Mouse (Mus musculus) heart, postnatal 0 days (tissue): ENCODE results near the gene Naa38.
"Not testable (repeated sequence)": the region's sequence is repeated elsewhere in the genome, so short reads cannot be mapped to it uniquely, and the experiment has no call there.

Experiments
- CTCF ChIP-seq: IDR thresholded peaks from 2 replicates; pipeline ENCODE4 v1.5.1; 2016; ENCODE audit warnings: antibody characterized with exemption, control low read depth, low read depth
- EP300 ChIP-seq: IDR thresholded peaks from 2 replicates; pipeline ENCODE4 v1.6.1; 2016; ENCODE audit warnings: antibody characterized with exemption, low read depth

- not testable (repeated sequence) for TF ChIP-seq CTCF, EP300
Observed at GRCm38 (mm10) chr11:69394591-69395167, 608 bp upstream of the Naa38 start.
